Mouse (Mus musculus): Measurements from ENCODE around the gene Wscd2.

Wscd2 gene

DNA sequence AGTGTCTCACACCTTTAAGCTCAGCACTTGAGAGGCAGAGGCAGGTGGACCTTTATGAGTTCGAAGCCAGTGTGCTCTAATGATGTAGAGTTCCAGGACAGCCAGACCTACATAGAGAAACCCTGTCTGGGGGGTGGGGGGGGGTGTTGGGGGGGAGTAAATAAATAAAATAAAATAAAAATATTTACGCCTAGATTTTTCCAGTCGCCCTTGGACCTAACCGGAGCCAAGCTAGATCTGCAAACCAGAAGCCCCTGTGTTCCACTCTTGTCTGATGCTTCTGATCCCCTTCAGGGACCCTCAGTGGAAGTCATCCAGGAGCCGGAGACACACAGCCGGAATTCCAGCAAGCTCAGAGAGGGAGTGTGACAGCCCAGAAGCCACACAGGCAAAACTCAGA, at the start of gene Wscd2:
Gene Wscd2, plus strand, starts transcription at position 301 of the 400 bp plus-strand sequence.
- no peak for DNase-seq (ENCODE audit: low read depth, low spot score)

DNA sequence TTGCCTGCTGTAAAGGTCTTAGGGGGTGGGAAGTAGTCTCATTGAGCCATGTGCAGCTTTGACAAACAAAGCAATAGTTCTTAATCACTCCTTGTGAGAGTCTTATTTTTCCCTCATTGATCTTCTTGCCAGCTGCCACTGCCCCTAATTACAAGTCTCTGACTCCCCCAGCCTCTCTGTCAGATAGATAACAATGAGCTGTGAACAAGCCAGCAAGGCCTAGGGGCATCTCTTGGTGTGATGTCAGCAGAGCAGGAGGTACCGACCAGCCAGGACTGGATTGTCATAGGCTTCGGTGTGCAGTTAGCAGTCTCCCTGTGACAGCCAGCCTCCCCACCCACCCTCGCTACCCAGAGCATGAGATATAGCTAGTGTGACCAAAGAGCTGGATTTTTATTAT, 48.0 kb upstream of the Wscd2 start:
- no peak for DNase-seq (ENCODE audit: low read depth, low spot score)

DNA sequence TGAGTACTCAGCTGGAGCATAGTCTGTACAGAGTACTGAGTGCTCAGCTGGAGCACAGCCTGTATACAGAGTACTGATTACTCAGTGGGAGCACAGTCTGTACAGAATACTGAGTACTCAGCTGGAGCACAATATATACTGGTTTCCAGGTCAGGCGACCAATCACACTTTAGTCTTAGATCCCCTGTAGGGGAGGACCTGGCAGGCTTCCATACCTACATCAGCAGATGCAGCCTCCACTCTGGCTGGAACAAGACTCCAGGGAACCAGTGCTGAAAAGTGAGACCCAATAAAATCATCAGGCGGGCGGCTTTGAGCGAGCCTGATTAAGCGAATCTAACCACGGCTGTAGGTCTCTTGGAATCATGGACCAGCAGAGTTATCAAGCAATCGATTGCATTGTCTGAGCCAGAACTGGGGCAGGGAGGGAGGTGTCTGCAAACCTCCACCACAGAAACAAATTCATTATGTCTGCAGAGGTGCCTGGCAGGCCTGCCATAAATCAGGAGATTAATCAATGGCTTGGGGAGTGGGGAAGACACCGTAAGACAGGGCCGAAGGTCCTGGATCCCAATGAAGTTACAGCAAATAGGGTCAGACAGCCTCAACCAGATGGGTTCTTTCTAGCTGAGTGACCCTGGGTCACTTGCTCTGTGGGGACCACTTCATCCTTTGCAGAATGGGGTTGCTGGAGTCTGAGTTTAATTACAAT, 42.0 kb upstream of the Wscd2 start:
- DNase-seq (ENCODE audit: low read depth, low spot score): no peak

DNA sequence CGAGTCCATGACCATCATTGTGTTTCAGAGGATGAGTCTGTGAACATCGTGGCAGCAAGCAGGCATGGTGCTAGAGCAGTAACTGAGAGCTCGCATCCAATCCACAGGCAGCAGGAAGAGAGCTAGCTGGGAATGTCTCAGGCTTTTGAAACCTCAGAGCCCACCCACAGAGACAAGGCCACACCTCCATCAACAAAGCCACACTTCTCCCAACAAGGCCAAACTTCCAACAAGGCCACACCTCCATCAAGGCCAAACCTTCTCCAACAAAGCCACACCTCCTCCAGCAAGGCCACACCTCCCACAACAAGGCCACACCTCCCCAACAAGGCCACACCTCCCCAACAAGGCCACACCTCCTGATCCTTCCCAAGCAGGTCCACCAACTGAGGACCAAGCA, 40.8 kb upstream of the Wscd2 start:
- DNase-seq (ENCODE audit: low read depth, low spot score): no peak

DNA sequence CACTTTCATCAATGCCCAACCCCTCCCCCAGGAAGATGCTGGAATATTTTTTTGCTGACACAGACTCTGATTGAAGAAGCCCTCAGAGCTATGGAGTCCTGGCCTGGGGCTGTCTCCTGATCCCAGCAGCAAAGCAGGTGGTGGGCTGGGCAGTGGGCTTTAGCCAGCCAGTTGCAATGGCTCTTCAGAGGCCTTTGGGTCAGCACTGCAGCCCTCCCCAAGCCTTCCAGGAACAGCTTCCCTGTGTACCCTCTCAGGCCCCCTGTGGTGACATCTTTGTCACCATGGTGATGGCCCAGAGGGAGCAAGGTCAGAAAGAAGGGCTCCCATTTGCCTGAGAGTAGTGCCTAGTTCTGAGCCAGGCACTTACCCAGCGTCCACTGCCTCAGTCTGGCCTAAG, 37.4 kb upstream of the Wscd2 start:
- DNase-seq (ENCODE audit: low read depth, low spot score): no peak

DNA sequence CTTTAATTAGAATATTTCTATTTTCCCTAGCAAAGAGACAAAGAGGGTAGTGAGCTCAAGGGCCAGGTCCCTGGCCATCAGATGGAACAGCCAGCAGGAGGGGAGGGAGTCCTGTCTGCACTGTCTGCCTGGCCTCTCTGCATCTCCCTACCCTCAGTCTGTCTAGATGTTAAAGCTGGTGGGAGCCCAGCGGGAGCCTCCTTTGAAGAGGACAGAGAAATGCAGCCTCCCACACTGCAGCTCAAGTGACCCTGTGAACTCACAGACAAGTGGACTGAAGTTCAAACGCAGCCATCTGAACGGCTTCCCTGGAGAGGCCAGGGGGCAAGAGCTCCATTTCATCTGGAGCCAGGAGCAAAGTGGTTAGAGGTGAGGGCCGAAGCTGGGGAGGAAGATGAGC, 36.8 kb upstream of the Wscd2 start:
- DNase-seq (ENCODE audit: low read depth, low spot score): no peak

DNA sequence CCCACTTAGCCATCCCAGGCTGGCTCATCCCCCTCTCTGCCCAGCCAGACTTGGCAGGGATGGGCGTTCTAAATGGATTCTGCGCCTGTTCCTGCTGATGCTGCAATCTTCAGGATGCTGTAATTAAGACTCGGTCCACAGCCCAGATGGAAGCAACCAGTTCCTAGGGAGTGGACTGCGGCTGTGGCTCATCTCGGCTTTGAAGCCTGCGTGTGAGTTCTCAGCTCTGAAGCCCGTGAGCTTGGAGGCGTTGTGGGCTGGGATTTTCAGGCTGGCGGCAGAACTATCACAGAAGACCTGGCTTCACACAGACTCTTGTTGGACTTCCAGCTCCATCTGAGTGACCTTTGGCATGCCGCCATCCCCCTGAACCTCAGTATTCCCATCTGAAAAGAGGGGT, 34.1 kb upstream of the Wscd2 start:
- DNase-seq (ENCODE audit: low read depth, low spot score): no peak

DNA sequence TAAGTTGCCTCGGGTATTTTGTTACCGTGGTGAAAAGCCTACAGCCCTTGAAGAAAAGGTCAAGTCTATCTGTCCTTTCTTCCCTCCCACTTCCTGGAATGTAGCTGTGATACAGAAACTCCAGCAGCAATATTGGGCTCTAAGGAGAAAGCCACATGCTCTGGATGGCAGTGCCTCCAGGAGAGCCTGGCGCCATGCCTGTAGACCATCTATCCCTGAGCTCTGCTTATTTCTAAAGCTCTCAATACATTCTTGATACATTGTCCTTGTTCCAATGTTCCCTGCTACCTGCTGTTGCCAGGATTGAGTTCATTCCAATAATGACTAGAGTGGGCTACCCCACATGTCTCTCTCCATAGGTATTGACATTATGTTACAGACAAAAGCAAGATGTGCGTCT, 33.4 kb upstream of the Wscd2 start:
- DNase-seq (ENCODE audit: low read depth, low spot score): no peak

DNA sequence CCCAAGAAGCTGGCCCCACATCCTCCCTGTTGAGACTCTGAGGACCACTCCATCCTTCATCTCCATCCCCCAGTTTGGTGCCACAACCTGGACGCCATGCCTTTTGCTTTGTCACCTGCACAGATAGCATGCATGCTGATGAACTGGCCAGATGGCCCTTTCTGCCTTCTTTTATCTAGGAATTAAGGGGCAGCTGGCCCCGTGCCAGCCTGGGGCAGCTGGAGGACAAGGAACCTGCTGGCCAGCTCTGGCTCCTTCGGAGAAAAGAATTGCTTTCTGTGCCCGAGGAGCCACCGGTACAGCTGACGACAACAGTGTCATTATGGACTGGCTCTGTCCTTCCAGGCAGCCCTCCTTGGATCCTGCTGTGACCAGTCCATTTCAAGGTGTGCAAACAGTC, 32.9 kb upstream of the Wscd2 start:
- DNase-seq (ENCODE audit: low read depth, low spot score): no peak

DNA sequence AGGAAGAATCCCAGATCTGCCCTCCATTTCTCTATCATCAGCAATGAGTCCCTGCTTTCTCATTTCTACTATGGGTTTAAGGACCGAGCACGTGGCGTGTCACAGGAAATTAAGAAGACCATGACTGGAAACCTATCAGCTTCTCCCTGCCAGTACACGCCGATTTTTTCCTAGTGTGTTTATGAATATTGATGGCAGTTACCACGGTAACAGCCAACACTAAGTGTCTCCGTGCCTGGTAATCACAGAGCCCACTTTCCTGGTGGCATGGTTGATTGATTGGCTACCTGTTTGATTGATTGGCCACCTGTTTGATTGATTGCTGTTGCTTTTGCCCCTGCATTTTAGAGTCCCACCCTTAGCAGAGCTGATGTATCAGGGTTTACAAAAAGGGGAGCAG, 30.2 kb upstream of the Wscd2 start:
- DNase-seq (ENCODE audit: low read depth, low spot score): no peak

DNA sequence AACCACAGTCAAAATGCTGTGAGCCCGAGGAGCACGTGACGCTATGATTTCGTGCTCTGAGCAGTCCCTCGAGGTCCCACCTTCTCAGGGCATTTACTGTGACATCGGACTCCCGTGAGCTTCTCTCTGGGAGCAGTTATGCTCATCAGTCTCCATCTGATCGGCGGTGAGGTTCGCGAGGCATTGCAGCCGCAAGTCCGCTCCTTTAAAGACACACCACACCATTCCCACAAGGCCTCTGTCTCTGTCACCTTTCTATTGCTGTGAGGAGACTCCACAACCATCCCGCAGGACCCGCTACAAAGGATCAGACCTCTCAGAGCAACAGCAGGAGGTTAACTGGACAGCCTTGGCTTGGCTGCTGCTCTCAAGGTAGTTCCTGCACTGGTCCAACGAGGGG, 28.6 kb upstream of the Wscd2 start:
- no peak for DNase-seq (ENCODE audit: low read depth, low spot score)

DNA sequence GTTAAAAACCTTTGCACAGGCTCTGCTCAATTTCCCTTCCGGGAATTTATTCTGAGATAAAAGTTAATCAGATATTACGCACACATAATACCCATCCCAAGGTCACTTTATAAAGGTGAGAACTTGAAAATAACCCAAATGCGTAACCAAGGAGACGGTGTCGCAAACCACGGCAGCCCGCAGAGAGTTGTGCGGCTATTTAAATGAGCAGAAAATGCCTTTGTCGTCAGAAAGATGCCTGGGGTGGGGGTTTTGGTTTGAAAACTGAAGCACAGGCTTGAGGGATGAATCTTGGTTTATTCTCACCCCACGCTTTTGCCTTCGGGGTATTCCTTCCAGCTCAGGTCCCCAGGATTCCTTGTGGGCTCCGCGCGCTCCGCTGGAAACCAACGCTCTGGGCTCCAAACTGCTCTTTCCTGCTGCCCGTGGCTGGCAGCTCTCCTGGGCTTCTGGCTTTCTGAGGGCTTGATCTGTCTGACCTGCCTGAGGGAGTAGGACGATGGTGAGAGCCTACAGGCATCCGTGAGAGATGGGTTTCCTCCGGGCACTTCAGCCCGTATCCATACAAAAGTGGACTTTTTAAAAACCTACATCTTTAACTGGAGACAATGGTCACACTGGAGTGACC, 28.0 kb upstream of the Wscd2 start:
- no peak for DNase-seq (ENCODE audit: low read depth, low spot score)

DNA sequence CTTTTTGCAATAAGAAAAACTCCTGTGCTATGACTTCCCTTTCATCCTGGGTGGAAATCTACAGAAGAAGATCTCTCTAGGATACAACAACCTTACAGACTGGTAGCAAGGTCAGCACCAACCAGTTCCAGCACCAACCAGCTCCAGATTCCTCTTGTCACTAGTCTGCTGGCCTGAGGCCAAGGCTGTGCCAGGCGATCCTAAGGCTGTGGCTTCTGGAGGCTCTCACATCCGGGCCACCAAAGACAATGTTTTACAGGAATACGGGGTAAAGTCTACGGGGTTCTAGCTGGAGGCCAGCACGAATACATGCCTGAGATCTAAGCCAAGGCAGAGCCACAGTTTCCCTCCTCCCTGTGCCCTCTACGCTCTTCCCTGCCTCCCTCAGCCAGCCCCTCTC, 25.4 kb upstream of the Wscd2 start:
- no peak for DNase-seq (ENCODE audit: low read depth, low spot score)

DNA sequence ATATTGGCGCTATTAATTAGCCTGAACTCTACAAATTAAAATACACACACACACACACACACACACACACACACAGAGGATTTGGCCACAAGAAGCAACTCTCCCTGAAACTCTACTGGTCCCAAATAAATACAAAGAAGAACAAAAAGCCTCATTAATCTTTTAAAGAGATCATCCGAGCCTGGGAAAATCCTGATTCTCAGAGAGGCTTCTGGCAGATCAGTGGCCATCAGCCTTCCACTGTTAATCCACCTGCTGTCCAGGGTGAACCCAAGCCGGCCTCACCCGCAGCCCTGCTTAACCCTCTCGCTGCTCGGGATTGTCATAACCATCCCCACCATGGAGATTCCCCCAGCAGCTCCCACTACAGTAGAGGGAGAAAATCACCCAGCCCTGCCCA, 23.6 kb upstream of the Wscd2 start:
- DNase-seq (ENCODE audit: low read depth, low spot score): peak; percentile 15

DNA sequence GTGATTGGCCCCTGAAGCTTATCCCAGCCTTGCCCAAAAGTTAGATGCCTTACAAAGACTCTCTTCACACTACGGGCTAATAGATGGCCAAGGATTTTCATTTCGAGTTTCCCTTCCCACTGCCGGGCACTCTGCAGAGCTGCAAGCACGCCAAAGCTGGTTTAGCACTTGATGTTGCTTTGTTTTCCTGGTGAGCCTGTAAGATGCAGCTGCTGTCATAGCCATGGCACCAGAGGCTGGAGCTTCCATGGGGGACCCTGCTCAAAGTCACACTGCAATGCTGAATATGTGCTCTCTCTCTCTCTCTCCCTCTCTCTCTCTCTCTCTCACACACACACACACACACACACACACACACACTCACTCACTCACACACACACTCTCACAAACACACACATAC, 23.1 kb upstream of the Wscd2 start:
- DNase-seq (ENCODE audit: low read depth, low spot score): no peak

DNA sequence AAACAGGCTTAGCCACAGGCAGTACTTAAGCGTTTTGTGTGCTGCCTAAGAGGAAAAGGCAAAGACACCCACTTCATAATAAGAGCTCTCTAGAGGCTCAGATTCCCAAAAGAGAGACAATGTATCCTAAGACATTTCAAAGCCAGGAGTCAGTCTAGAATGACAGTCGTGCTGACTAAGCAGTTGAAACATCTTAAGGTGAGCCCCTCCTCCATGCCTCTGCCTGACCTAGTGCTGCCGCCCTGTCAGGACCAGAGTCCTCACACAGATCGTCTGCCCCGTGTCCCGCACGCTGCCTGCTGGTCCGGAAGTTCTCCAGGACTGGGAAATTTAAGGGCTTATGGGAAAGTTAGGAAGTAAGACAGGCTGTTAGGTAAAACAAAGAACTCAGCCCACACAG, 22.4 kb upstream of the Wscd2 start:
- no peak for DNase-seq (ENCODE audit: low read depth, low spot score)

DNA sequence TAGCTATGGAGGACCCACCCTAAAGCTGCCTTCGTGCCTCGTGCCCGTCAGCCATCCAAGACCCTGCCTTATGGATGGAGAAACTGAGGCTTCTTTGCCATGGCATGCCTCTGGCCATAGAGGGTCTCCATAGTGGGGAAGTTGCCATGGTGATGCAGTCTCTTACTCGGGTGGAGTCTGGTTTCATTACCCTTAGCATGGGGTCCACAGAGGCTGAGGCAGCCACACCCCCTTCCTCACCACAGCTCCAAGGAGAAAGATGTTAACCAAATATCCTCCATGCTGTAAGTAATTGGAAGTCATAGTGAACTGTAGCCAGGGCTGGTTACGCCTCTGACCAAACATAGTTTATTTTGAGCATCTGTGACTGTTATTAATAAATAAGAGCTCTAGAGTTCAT, 21.5 kb upstream of the Wscd2 start:
- DNase-seq (ENCODE audit: low read depth, low spot score): no peak

DNA sequence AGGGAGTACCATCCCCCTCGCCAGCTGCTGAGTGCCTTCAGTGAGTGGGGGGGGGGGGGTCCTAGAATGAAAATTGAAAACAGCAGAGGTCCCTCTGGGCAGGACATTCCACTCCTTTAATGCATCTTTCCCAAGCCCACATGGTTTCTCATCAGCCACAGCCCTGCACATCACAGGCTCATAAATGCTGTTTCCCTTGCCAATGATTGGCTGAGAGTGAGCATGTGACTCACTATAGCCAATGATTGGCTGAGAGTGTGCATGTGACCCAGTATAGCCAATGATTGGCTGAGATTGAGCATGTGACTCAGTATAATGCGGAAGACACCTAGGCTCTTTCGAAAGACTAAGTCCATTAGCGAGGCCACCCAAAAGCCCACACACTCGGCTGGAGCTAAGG, 20.9 kb upstream of the Wscd2 start:
- DNase-seq (ENCODE audit: low read depth, low spot score): no peak

DNA sequence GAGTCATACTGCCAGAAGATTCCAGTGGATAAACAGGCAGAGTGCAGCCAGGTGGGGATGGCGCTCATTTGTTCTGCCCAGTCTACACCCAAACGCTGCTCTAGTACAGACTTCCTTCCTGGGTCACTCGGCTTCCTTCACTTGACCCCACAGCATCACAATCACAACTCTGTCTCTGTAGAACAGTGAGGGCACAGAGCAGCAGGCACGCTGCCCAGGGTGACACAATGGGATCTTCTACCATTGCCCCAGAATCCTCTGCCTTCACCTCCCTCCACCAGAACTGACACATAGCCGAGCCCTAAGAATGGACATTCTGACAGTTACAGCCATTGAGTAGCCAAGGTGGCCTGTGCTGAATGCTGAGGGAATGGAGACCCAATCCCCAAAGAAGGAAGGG, 20.3 kb upstream of the Wscd2 start:
- DNase-seq (ENCODE audit: low read depth, low spot score): no peak

DNA sequence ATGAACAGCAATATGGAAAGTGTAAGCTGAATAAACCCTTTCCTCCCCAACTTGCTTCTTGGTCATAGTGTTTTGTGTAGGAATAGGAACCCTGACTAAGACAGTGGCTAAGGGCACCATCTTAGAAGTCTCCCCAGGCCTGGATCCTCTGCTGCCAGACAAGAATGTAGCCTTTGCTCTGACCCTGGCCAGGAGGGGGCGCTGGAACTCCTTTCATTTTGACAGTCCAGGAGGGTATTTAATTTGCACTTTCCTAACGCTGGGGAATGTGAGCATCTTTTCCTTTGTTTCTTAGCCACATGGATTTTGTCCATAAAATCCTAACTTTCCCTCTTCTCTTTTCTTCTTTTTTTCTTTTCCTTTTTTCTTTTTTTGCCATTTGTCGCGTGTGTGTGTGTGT, 18.7 kb upstream of the Wscd2 start:
- DNase-seq (ENCODE audit: low read depth, low spot score): no peak

DNA sequence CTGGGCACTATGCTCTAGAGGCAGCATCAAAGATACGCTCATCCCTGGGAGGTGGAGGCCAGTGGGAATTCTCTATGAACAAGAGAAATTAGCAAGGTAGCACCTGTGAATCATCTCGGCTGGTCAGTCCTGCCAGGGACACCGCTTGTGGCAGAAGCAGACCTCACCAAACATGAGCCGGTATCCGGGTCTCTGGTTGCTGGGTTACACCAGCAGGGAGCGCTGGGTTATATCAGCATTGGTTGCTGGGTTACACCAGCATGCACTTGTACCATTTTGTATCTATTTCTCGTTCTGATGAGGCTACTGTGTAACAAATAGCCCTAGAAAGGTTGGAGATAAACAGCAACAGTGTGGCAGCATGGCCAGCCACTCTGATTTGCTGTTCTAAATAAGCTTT, 17.8 kb upstream of the Wscd2 start:
- DNase-seq (ENCODE audit: low read depth, low spot score): no peak

DNA sequence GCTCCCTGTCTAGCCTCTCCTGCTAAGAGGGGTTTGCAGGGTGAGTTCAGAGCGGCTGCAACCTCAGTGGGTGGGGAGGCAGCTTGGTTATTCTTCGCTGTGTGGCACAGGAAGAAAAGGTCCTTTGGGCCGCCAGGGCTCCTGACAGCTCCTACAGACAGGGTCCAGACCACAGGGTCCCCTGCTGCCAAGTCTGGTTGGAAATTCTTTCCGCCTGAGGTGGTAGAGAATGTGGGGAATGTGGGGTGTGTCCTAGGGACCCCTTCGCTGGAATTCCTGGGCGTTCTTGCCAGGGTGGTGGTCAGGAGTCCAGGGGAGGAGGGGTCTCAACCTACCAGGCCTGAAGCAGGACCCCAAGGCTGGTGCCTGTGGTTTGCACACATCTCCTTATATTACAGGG, 13.3 kb upstream of the Wscd2 start:
- no peak for DNase-seq (ENCODE audit: low read depth, low spot score)

DNA sequence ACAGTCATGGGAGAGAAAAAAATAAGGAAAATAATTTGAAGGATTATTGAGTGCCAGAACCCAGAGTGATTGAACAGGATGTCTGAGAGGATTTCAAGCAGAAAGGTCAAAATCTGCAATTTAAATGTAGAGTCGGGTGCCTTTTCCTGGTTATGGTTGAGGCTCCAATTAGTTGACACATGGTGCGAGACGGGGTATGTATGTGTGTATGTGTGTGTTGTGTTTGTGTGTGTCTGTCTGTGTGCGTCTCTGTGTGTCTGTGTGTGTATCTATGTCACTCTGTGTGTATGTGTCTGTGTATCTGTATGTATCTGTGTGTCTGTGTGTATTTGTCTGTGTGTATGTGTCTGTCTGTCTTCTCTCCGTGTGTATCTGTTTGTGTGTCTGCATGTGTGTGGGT, 11.1 kb upstream of the Wscd2 start:
- no peak for DNase-seq (ENCODE audit: low read depth, low spot score)

DNA sequence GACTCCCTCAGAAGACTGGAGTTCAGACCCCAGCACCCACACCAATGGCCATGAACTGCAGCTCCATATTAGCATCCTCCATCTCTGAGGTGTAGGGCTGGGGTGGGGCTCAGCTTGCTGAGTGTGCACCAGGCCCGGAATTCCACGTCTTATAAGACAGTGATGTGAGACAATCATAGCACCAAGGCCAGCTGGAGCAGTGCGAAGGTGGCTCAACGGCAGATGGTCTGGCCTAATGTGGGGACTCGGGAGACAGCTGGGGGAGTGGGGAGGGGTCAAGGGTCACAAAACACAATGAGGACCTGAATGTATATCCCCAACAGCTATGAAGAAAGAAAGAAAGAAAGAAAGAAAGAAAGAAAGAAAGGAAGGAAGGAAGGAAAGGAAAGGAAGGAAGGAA, 9.7 kb upstream of the Wscd2 start:
- no peak for DNase-seq (ENCODE audit: low read depth, low spot score)
